Mouse (Mus musculus) lung, adult 2 months (tissue): Measurements from ENCODE around the gene Tbc1d23. TPM values are rescaled to one million over a fixed set of nuclear protein-coding genes. Genes with fewer than 3 reads are reported as not detected.
"Not testable (repeated sequence)": the region's sequence is repeated elsewhere in the genome, so short reads cannot be mapped to it uniquely, and the experiment has no call there.

Experiments
- DNase-seq: peaks from one replicate; pipeline ENCODE4 v3.0.0; 2022
- H3K4me1 ChIP-seq: fragments of 200-500 bp; 2 replicates; pipeline ENCODE4 v1.6.1; 2011; ENCODE audit warnings: low read length; ENCODE audit not compliant: control insufficient read depth, insufficient read depth
- H3K4me3 ChIP-seq: fragments of 200-500 bp; replicated peaks from 2 replicates; pipeline ENCODE3; 2011; ENCODE audit warnings: low read depth, mild to moderate bottlenecking, control low read depth, low read length; ENCODE audit errors: extremely low read depth
- CTCF ChIP-seq: fragments of 200-500 bp; IDR thresholded peaks from 2 replicates; pipeline ENCODE4 v1.5.1; 2011; ENCODE audit warnings: mild to moderate bottlenecking, low read length, control low read depth; ENCODE audit not compliant: insufficient read depth
- POLR2A ChIP-seq: fragments of 200-500 bp; IDR thresholded peaks from 2 replicates; pipeline ENCODE4 v1.6.1; 2011; ENCODE audit warnings: low read depth, mild to moderate bottlenecking, control low read depth, low read length, borderline replicate concordance; ENCODE audit errors: extremely low read depth
- WGBS: fragments of 180-500 bp; shearing (Covaris S2); methylation state at CpG from one replicate; pipeline ENCODE4 v1.1.7; 2018; 5-methylcytosine and 5-hydroxymethylcytosine counted together
- polyA plus RNA-seq: library from polyadenylated mRNA; depleted of rRNA; stranded (reverse); fragments of >200 nt; gene quantifications from 2 replicates; pipeline ENCODE4 v1.2.3, GENCODE M21; 2012

Gene Tbc1d23
- polyA plus RNA-seq, 1 experiment: 15.2 TPM

- H3K4me1 ChIP-seq: no peaks in the 10 kb centered on the region
- DNase-seq: no peak
- whole genome bisulfite sequencing: 82% methylated on average over 11 of the region's 11 CpGs
- no peak for TF ChIP-seq POLR2A
- TF ChIP-seq CTCF: no peak
- H3K4me3 ChIP-seq: no peak overlapping the region
These were observed 50.1 kb downstream of the Tbc1d23 start for GRCm38 (mm10) chr16:57181180-57181579.

DNA sequence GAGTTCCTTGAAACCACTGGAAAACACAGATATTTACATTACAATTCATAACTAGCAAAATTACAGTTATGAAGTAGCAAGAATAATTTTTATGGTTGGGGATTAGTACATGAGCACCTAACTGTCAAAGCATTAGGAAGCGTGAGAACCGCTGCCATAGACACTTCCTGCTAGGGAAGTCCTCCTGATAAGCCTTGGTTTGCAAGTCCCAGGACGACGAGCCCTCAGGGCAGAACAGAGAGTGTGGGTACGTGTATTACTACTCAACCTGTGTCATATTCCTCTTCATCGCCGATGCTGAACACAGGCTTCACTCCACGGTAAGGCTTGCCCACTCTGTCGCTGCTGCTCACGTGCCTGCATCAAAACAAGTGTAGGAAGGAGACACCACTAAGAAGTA, 53.6 kb downstream of the Tbc1d23 start:
- no peak overlapping the region for H3K4me3 ChIP-seq
- no peaks in the 10 kb centered on the region for H3K4me1 ChIP-seq
- TF ChIP-seq POLR2A (no peak), CTCF (no peak)
- DNase-seq: no peak
- 81% methylated on average over 10 of the region's 10 CpGs for WGBS

GRCm38 (mm10) chr16:57177254-57177653, 54.0 kb downstream of the Tbc1d23 start:
- H3K4me3 ChIP-seq: no peak overlapping the region
- TF ChIP-seq POLR2A: no peak
- peak; percentile 55 for TF ChIP-seq CTCF
- 63% methylated on average over 2 of the region's 2 CpGs for WGBS
- no peak for DNase-seq
- no peaks in the 10 kb centered on the region for H3K4me1 ChIP-seq

DNA sequence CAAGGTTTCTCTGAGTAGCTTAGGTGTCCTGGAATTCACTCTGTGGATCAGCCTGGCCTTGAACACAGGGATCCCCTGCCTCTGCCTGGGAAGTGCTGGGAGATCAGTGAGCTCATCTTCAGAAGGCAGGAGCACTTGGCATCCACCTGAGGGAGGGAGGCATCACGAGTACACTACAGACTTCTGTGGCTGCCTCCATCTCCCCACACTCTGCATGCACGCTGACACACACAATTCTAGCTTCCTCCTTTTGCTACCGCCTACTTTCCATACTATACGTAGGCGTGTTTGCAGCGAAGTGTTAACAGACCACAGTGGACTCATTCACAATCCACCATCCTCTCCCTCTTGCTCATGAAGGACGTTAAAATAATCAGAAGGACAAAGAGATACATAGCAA, 55.0 kb downstream of the Tbc1d23 start:
- 84% methylated on average over 7 of the region's 7 CpGs for whole genome bisulfite sequencing
- Histone ChIP-seq H3K4me1 (no peaks in the 10 kb centered on the region), H3K4me3 (no peak overlapping the region)
- no peak for DNase-seq
- TF ChIP-seq CTCF (no peak), POLR2A (no peak)

DNA sequence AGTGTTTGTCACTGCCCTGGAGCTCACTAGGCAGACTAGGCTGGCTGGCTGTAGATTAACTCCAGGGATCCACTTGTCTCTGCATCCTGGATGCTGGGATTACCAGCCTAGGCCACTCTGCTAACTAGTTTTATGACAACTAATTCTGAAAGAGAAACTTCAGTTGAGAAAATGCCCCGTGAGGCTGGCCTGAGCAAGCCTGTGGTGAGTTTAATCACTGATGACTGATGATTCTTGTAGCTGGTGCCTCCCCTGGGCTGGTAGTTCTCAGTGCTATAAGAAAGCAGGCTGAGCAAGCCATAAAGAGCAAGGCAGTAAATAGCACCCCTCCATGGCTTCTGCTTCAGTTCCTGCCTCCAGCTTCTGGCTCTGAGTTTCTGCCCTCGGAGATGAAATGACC, 55.6 kb downstream of the Tbc1d23 start:
- DNase-seq: no peak
- 85% methylated on average over 2 of the region's 2 CpGs for WGBS
- H3K4me3 ChIP-seq: no peak overlapping the region
- TF ChIP-seq POLR2A: no peak
- no peak for TF ChIP-seq CTCF
- no peaks in the 10 kb centered on the region for H3K4me1 ChIP-seq

DNA sequence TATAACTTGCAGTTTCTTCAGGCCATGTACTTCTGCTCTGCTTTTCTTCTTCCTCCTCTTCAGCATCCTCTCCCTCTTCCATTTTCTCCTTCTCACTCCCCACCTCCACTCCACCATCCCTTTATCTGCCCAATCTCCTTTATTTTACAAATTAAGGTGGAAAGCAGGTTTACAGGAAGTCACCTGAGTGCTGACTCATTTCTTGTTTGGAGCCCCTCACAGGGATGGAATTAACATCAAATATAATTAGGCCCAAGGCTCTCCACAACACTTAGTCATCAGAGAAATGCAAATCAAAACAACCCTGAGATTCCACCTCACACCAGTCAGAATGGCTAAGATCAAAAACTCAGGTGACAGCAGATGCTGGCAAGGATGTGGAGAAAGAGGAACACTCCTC, 56.8 kb downstream of the Tbc1d23 start:
- DNase-seq, H3K4me3 ChIP-seq, H3K4me1 ChIP-seq: not testable (repeated sequence)

DNA sequence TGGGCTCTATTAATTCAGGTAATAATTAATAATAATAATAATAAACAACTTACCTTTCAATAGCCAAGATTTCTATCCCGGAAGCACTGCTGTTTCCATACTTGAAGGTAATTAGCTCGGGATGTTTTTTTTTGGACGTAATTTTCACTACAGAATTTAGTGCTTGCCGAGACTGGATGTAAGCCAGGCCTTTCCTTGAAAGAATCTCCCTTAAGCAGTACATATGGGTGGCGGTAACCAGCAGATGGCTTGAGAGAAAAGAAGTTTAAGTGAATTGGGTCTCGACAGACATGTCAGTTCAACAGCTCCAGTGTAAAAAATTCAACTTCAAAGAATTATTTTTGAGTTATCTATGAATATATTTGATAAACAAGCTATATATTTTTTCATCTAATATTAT, 59.7 kb downstream of the Tbc1d23 start:
- Histone ChIP-seq H3K4me1 (peaks cover 5% of the 10 kb centered on the region; the same call in 1 of the 2 replicates), H3K4me3 (no peak overlapping the region)
- 91% methylated on average over 6 of the region's 6 CpGs for WGBS
- TF ChIP-seq CTCF (no peak), POLR2A (no peak)
- DNase-seq: no peak

DNA sequence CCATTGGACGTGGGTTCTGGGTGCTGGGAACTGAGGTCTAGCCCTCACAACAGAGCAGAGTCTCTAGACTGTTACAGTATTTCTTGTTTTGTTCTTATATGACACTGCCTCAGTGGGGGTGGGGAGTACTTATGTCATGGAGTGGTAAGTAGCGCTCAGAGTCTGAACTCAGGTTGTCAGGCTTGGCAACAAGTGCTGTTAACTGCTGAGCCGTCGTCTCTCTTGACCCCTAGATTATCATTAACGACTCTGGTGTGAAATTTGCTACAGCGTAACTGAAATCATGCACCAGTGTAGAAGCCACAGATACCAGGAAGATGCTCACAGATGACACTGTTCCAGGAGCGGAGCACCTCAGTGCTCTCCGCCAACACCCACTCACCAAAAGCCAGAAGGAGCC, 60.1 kb downstream of the Tbc1d23 start:
- no peak for DNase-seq
- Histone ChIP-seq H3K4me3 (no peak overlapping the region), H3K4me1 (peaks cover 5% of the 10 kb centered on the region; the same call in 1 of the 2 replicates)
- 86% methylated on average over 8 of the region's 8 CpGs for WGBS
- TF ChIP-seq CTCF (no peak), POLR2A (no peak)

- Histone ChIP-seq H3K4me1 (peaks cover 5% of the 10 kb centered on the region; the same call in 1 of the 2 replicates), H3K4me3 (no peak overlapping the region)
- TF ChIP-seq POLR2A (no peak), CTCF (no peak)
- 72% methylated on average over 4 of the region's 4 CpGs for WGBS
- no peak for DNase-seq
These were observed 63.1 kb downstream of the Tbc1d23 start for GRCm38 (mm10) chr16:57168236-57168635.

GRCm38 (mm10) chr16:57167514-57167912, 63.8 kb downstream of the Tbc1d23 start:
- Histone ChIP-seq H3K4me1 (peaks cover 5% of the 10 kb centered on the region; the same call in 1 of the 2 replicates), H3K4me3 (peak overlapping the region; percentile 71)
- no peak for DNase-seq
- WGBS: 7% methylated on average over 5 of the region's 5 CpGs
- TF ChIP-seq POLR2A (no peak), CTCF (no peak)
